Comparison of ENCODE assay signal across 17 mouse cellular contexts in genomic region chr16:37893381-37893780, GRCm38 (mm10). TPM values are rescaled to one million over a fixed set of nuclear protein-coding genes. Genes with fewer than 3 reads are reported as not detected.
A peak's percentile ranks its signal among the peaks of the same experiment; 100 is the strongest.
DNase-seq lines count a peak whose midpoint lies in the region; ATAC-seq and TF ChIP-seq lines count a peak whose summit lies in the region.
"Had no signal": no experiment of that assay in that cellular context is flagged by ENCODE, and none has a peak within 500 bp of the region (broad histone marks: within the 10 kb centered on the region; RNA-seq: fewer than 3 reads in every experiment).

No protein-coding gene starts in this region.

- ATAC-seq in heart, embryonic 11.5 days (replicated peaks; ENCODE audit: insufficient number of reproducible peaks, low FRiP score, low TSS enrichment): no peak
- peak; percentile 21; the same call in 1 of the 2 replicates for ATAC-seq in intestine, embryonic 15.5 days
- no peak for ATAC-seq in intestine, postnatal 0 days
- ATAC-seq in forebrain, embryonic 16.5 days: 0 out of 2 replicates have a peak, but pooled peaks have one; percentile 9

- peaks cover 20% of the 10 kb centered on the region for H3K4me1 ChIP-seq in heart, embryonic 11.5 days (ENCODE audit: control insufficient read depth, insufficient read depth, low read length)
- H3K4me1 ChIP-seq in intestine, embryonic 15.5 days (replicated peaks): no peaks in the 10 kb centered on the region
- no peaks in the 10 kb centered on the region for H3K4me1 ChIP-seq in intestine, postnatal 0 days (replicated peaks; ENCODE audit: control insufficient read depth, insufficient read depth, low read length)
- H3K4me1 ChIP-seq in forebrain, embryonic 16.5 days (replicated peaks; ENCODE audit: control insufficient read depth, insufficient read depth, low read length): peaks cover 9% of the 10 kb centered on the region
- H3K4me1 ChIP-seq: hindbrain, embryonic 15.5 days had no signal

- H3K9me3 ChIP-seq in heart, embryonic 11.5 days (replicated peaks; ENCODE audit: control insufficient read depth, low read length): no peaks in the 10 kb centered on the region
- no peaks in the 10 kb centered on the region for H3K9me3 ChIP-seq in intestine, embryonic 15.5 days
- H3K9me3 ChIP-seq in intestine, postnatal 0 days (ENCODE audit: control insufficient read depth): no peaks in the 10 kb centered on the region
- no peaks in the 10 kb centered on the region for H3K9me3 ChIP-seq in forebrain, embryonic 16.5 days (ENCODE audit: control insufficient read depth, low read length)
- H3K9me3 ChIP-seq: hindbrain, embryonic 15.5 days; liver, embryonic 13.5 days had no signal

- intact Hi-C loops in heart, postnatal 14 days (cut with DNase I): no loop called here
- intact Hi-C loops in left cerebral cortex, postnatal 25 days (cut with DNase I): no loop called here

- H3K27ac ChIP-seq in heart, embryonic 11.5 days (ENCODE audit: low read depth, low read length): peak overlapping the region; percentile 78
- no peak overlapping the region for H3K27ac ChIP-seq in intestine, embryonic 15.5 days
- no peak overlapping the region for H3K27ac ChIP-seq in intestine, postnatal 0 days (ENCODE audit: low read depth, low read length)
- peak overlapping the region; percentile 26; the same call in 1 of the 2 replicates for H3K27ac ChIP-seq in forebrain, embryonic 16.5 days (ENCODE audit: low read length)
- H3K27ac ChIP-seq: hindbrain, embryonic 15.5 days; liver, embryonic 13.5 days had no signal

- no peak for DNase-seq in heart, postnatal 14 days
- DNase-seq in adipocyte (ENCODE audit: low spot score): peak; percentile 84
- no peak for DNase-seq in layer of hippocampus, adult 9-11 months
- no peak for DNase-seq in left cerebral cortex, postnatal 25 days (ENCODE audit: low spot score in 2 of 2)
- DNase-seq: adrenal gland, adult 8-10 months; B cell, adult 2 months; cerebellum, adult 9-11 months; liver, embryonic 13.5 days; lung, postnatal 14 days had no signal

- H3K4me2 ChIP-seq in heart, embryonic 11.5 days: no peak overlapping the region
- H3K4me2 ChIP-seq in intestine, embryonic 15.5 days (replicated peaks): no peak overlapping the region
- no peak overlapping the region for H3K4me2 ChIP-seq in intestine, postnatal 0 days (replicated peaks; ENCODE audit: low read depth)
- no peak overlapping the region for H3K4me2 ChIP-seq in forebrain, embryonic 16.5 days (ENCODE audit: low read length)
- H3K4me2 ChIP-seq: hindbrain, embryonic 15.5 days; liver, embryonic 13.5 days had no signal

- 48% methylated on average over 6 of the region's 6 CpGs for WGBS in heart, embryonic 11.5 days (ENCODE audit: insufficient replicate concordance)
- 59% methylated on average over 6 of the region's 6 CpGs for WGBS in intestine, embryonic 15.5 days
- WGBS in intestine, postnatal 0 days: 62% methylated on average over 6 of the region's 6 CpGs
- WGBS in forebrain, embryonic 16.5 days: 54% methylated on average over 6 of the region's 6 CpGs

- H3K27me3 ChIP-seq in heart, embryonic 11.5 days (ENCODE audit: control insufficient read depth, insufficient read depth, low read length): no peaks in the 10 kb centered on the region
- no peaks in the 10 kb centered on the region for H3K27me3 ChIP-seq in intestine, embryonic 15.5 days (replicated peaks)
- H3K27me3 ChIP-seq in intestine, postnatal 0 days (replicated peaks; ENCODE audit: control insufficient read depth, insufficient read depth, low read length): no peaks in the 10 kb centered on the region
- H3K27me3 ChIP-seq in forebrain, embryonic 16.5 days (replicated peaks; ENCODE audit: control insufficient read depth, insufficient read depth, low read length): no peaks in the 10 kb centered on the region
- H3K27me3 ChIP-seq: hindbrain, embryonic 15.5 days; liver, embryonic 13.5 days had no signal

- H3K36me3 ChIP-seq in heart, embryonic 11.5 days (ENCODE audit: control insufficient read depth, insufficient read depth, low read length): no peaks in the 10 kb centered on the region
- H3K36me3 ChIP-seq in intestine, embryonic 15.5 days: no peaks in the 10 kb centered on the region
- no peaks in the 10 kb centered on the region for H3K36me3 ChIP-seq in intestine, postnatal 0 days (ENCODE audit: control insufficient read depth, insufficient read depth)
- H3K36me3 ChIP-seq in forebrain, embryonic 16.5 days (ENCODE audit: control insufficient read depth, insufficient read depth): no peaks in the 10 kb centered on the region
- H3K36me3 ChIP-seq: hindbrain, embryonic 15.5 days; liver, embryonic 13.5 days had no signal

- no peak overlapping the region for H3K9ac ChIP-seq in heart, embryonic 11.5 days (ENCODE audit: low read depth, low read length)
- H3K9ac ChIP-seq in intestine, embryonic 15.5 days: no peak overlapping the region
- no peak overlapping the region for H3K9ac ChIP-seq in intestine, postnatal 0 days (ENCODE audit: low read depth, low read length)
- H3K9ac ChIP-seq in forebrain, embryonic 16.5 days (replicated peaks; ENCODE audit: low read depth, low read length): no peak overlapping the region
- H3K9ac ChIP-seq: hindbrain, embryonic 15.5 days; liver, embryonic 13.5 days had no signal

- no peak for TF ChIP-seq CTCF in intestine, postnatal 0 days (IDR thresholded peaks at IDR 0.05; ENCODE audit: low read depth)

- H3K4me3 ChIP-seq in heart, embryonic 11.5 days (ENCODE audit: low read depth, low read length): no peak overlapping the region
- no peak overlapping the region for H3K4me3 ChIP-seq in intestine, embryonic 15.5 days (replicated peaks)
- no peak overlapping the region for H3K4me3 ChIP-seq in intestine, postnatal 0 days (ENCODE audit: low read depth, low read length)
- no peak overlapping the region for H3K4me3 ChIP-seq in forebrain, embryonic 16.5 days (replicated peaks; ENCODE audit: low read length)
- H3K4me3 ChIP-seq: erythroblast, embryonic 14.5 days; hindbrain, embryonic 15.5 days; liver, embryonic 13.5 days had no signal

RNA-seq across cellular contexts. Expression of gene Gpr156, which starts 22.9 kb away (rescaled TPM):
- polyA plus RNA-seq in heart, embryonic 11.5 days (2014; fragmentation: Nextera tagmentation; extraction: Ambion mirVana): 0.66 and 0.87 TPM in 2 replicates
- total RNA-seq in heart, postnatal 14 days (2021): under 1 TPM in 1 of 2 experiments, not detected in 1; 0.07 TPM
- polyA plus RNA-seq in intestine, embryonic 15.5 days (2015; fragmentation: Nextera tagmentation; extraction: Ambion mirVana): 0.11 and 0.23 TPM in 2 replicates
- 0.09 and 0.10 TPM in 2 replicates for polyA plus RNA-seq in intestine, postnatal 0 days (2015; fragmentation: Nextera tagmentation; extraction: Ambion mirVana)
- 5.4 and 5.6 TPM in 2 replicates for polyA plus RNA-seq in forebrain, embryonic 16.5 days (2015; fragmentation: Nextera tagmentation; extraction: Ambion mirVana)
- total RNA-seq in left cerebral cortex, postnatal 25 days (2021): under 1 TPM; 0.46 to 0.48 TPM
- total RNA-seq: gastrocnemius, adult 18-20 months had no signal
- polyA plus RNA-seq: erythroblast, embryonic 14.5 days had no signal

RNA-seq across cellular contexts. Expression of gene Lrrc58, which starts 25.2 kb away (rescaled TPM):
- polyA plus RNA-seq in heart, embryonic 11.5 days (2014; fragmentation: Nextera tagmentation; extraction: Ambion mirVana): 41.6 and 42.9 TPM in 2 replicates
- 10 to 100 TPM; 85.6 to 85.7 TPM for total RNA-seq in heart, postnatal 14 days (2021)
- polyA plus RNA-seq in intestine, embryonic 15.5 days (2015; fragmentation: Nextera tagmentation; extraction: Ambion mirVana): 48.0 and 52.4 TPM in 2 replicates
- 27.6 and 30.8 TPM in 2 replicates for polyA plus RNA-seq in intestine, postnatal 0 days (2015; fragmentation: Nextera tagmentation; extraction: Ambion mirVana)
- 54.4 and 66.3 TPM in 2 replicates for polyA plus RNA-seq in forebrain, embryonic 16.5 days (2015; fragmentation: Nextera tagmentation; extraction: Ambion mirVana)
- 100 to 1,000 TPM; 101 to 106 TPM for total RNA-seq in left cerebral cortex, postnatal 25 days (2021)

RNA-seq across cellular contexts. Expression of gene Gm36028, which starts 32.4 kb away (rescaled TPM):
- 1.00 and 1.0 TPM in 2 replicates for polyA plus RNA-seq in heart, embryonic 11.5 days (2014; fragmentation: Nextera tagmentation; extraction: Ambion mirVana)
- under 1 TPM; 0.37 to 0.43 TPM for total RNA-seq in heart, postnatal 14 days (2021)
- polyA plus RNA-seq in intestine, embryonic 15.5 days (2015; fragmentation: Nextera tagmentation; extraction: Ambion mirVana): 0.80 and 1.8 TPM in 2 replicates
- 6.2 and 6.6 TPM in 2 replicates for polyA plus RNA-seq in intestine, postnatal 0 days (2015; fragmentation: Nextera tagmentation; extraction: Ambion mirVana)
- 0.19 TPM in 1 of 2 replicates, not detected in the other for polyA plus RNA-seq in forebrain, embryonic 16.5 days (2015; fragmentation: Nextera tagmentation; extraction: Ambion mirVana)
- not detected for total RNA-seq in left cerebral cortex, postnatal 25 days (2021)
- total RNA-seq: gastrocnemius, adult 18-20 months had no signal
- polyA plus RNA-seq: erythroblast, embryonic 14.5 days; liver, embryonic 13.5 days; small intestine, adult 2 months had no signal

Comparison
In these comparisons a context has a peak if more than half of its experiments do, and no peak if none do; other contexts are left out.
1. ATAC-seq: peak in intestine, embryonic 15.5 days (single experiment) and forebrain, embryonic 16.5 days (single experiment); none in heart, embryonic 11.5 days (single experiment) and intestine, postnatal 0 days (single experiment).
2. H3K27ac ChIP-seq: peak in heart, embryonic 11.5 days (single experiment) and forebrain, embryonic 16.5 days (single experiment); none in intestine, embryonic 15.5 days (single experiment) and intestine, postnatal 0 days (single experiment).